Mouse (Mus musculus) liver, embryonic 12.5 days (tissue): ENCODE measurements around the gene Rpl3. TPM values are rescaled to one million over a fixed set of nuclear protein-coding genes. Genes with fewer than 3 reads are reported as not detected.

Source experiments
- ATAC-seq: fragments of 200-750 bp; cut with Nextera tagmentation; 2 replicates; pipeline ENCODE4 v1.8.0; 2017; ENCODE audit warnings: moderate number of reproducible peaks, mild to moderate bottlenecking, moderate library complexity
- H3K27ac ChIP-seq: fragments of 300-500 bp; sonication (generic); 2 replicates; pipeline ENCODE4 v1.5.1; 2016; ENCODE audit warnings: mild to moderate bottlenecking
- H3K27me3 ChIP-seq: fragments of 300-500 bp; sonication (generic); replicated peaks from 2 replicates; pipeline ENCODE4 v1.6.1; 2016; ENCODE audit warnings: mild to moderate bottlenecking, moderate library complexity
- H3K36me3 ChIP-seq: fragments of 300-500 bp; sonication (generic); 2 replicates; pipeline ENCODE4 v1.6.1; 2016; ENCODE audit warnings: mild to moderate bottlenecking, moderate library complexity
- H3K4me1 ChIP-seq: fragments of 300-500 bp; sonication (generic); 2 replicates; pipeline ENCODE4 v1.6.1; 2016
- H3K4me2 ChIP-seq: fragments of 300-500 bp; sonication (generic); 2 replicates; pipeline ENCODE4 v1.6.1; 2016; ENCODE audit warnings: mild to moderate bottlenecking, moderate library complexity
- H3K4me3 ChIP-seq: fragments of 300-500 bp; sonication (generic); 2 replicates; pipeline ENCODE4 v1.5.1; 2016; ENCODE audit warnings: mild to moderate bottlenecking, moderate library complexity
- H3K9ac ChIP-seq: fragments of 300-500 bp; sonication (generic); 2 replicates; pipeline ENCODE4 v1.6.1; 2016; ENCODE audit warnings: mild to moderate bottlenecking, moderate library complexity
- H3K9me3 ChIP-seq: fragments of 300-500 bp; sonication (generic); replicated peaks from 2 replicates; pipeline ENCODE4 v1.6.1; 2016; ENCODE audit warnings: mild to moderate bottlenecking, moderate library complexity
- WGBS: fragments of 180-500 bp; shearing (Covaris S2); methylation state at CpG from one replicate; pipeline ENCODE4 v1.1.7; 2016; ENCODE audit not compliant: insufficient replicate concordance; 5-methylcytosine and 5-hydroxymethylcytosine counted together
- polyA plus RNA-seq: library from polyadenylated mRNA; unstranded; fragments of >200 nt; fragmentation: Nextera tagmentation; extraction: Ambion mirVana; gene quantifications from 2 replicates; pipeline ENCODE4 v1.2.1, GENCODE M21; 2016

The Rpl3 gene
- polyA plus RNA-seq, 1 experiment from 2014 or later: 924 TPM

DNA sequence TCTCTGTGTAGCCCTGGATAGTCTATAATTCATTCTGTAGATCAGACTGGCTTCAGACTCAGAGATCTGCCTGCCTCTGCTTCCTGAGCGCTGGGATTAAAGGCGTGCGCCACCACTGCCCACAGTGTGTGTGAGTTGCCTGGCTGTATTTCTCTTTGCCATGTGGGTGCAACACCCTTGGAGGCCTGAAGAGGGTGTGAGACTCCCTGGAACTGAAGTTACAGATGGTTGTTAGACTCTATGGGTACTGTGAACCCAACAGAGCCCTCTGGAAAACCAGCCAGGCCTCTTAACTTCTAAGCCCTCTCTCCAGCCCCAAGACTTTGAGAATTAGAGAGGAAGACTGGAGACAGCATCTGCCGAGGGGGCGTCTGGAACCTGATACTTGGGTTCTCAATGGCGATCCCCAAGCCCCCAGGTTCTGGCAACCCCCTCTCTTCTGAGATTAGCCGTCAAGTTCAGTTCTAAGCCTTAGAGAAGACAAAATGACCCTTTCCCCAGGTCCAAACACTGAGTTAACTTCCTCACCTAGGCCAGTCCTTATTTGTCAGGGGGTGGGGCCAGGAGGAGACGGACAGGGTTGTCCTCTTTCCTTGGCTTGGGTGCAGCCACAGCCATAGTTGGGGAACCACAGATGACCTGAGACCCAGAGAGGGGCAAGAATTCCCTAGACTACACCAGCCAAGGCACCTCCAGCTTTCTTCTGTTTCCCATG lies 31.2 kb downstream of the Rpl3 start:
- Histone ChIP-seq H3K4me1 (no peaks in the 10 kb centered on the region), H3K9ac (no peak overlapping the region), H3K27ac (no peak overlapping the region), H3K4me3 (no peak overlapping the region), H3K27me3 (peaks cover 21% of the 10 kb centered on the region; the same call in 1 of the 2 replicates), H3K4me2 (no peak overlapping the region), H3K9me3 (no peaks in the 10 kb centered on the region), H3K36me3 (no peaks in the 10 kb centered on the region)
- WGBS: 78% methylated on average over 8 of the region's 8 CpGs
- no peak for ATAC-seq

- Histone ChIP-seq H3K27me3 (peaks cover 16% of the 10 kb centered on the region; the same call in 1 of the 2 replicates), H3K9ac (no peak overlapping the region), H3K4me1 (no peaks in the 10 kb centered on the region), H3K4me3 (no peak overlapping the region), H3K4me2 (0 out of 2 replicates have a peak overlapping the region, but pooled peaks have one; percentile 2), H3K9me3 (no peaks in the 10 kb centered on the region), H3K27ac (no peak overlapping the region), H3K36me3 (no peaks in the 10 kb centered on the region)
- 0 out of 2 replicates have a peak, but pooled peaks have one; percentile 9 for ATAC-seq
- WGBS: 73% methylated on average over 7 of the region's 7 CpGs
Observed at GRCm38 (mm10) chr15:80059606-80060005, 32.1 kb downstream of the Rpl3 start.

- WGBS: 74% methylated on average over 7 of the region's 7 CpGs
Observed at GRCm38 (mm10) chr15:80058151-80058550, 33.5 kb downstream of the Rpl3 start.

DNA sequence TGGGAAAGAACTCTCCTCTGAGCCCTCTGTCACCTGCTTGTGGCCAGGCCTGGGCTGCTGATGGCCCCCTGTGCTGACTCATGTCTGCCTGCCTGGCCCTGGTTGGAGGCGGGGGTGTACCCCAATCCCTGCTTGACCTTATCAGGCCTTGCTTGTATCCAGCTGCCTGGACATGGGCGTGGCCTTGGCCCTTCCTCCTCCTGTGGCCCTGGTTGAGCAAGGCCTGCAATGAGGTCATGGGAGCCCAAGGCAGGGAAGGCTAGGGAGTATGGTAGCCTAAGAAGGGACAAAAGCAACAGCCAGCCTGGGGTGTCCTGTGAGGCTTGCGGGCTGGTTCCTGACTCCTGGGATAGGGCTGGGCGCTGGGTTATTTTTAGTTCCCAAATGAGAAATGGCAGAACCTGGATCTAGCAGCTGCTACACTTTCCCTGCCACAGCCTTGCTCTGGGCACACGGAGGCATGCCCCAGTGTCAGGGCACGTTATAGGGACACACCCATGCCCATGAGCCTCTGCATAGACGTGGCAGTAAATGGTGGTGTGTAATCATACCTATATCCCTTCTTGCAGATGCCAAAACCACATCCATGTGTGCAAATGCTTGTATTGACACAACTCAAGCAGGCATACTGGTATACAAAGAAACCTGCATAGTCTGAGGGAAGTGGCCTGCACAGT lies 37.5 kb downstream of the Rpl3 start:
- Histone ChIP-seq H3K9ac (no peak overlapping the region), H3K4me3 (no peak overlapping the region), H3K27me3 (peaks cover 5% of the 10 kb centered on the region; the same call in 1 of the 2 replicates), H3K4me1 (peaks cover 23% of the 10 kb centered on the region), H3K9me3 (no peaks in the 10 kb centered on the region), H3K36me3 (no peaks in the 10 kb centered on the region), H3K4me2 (no peak overlapping the region), H3K27ac (no peak overlapping the region)
- 47% methylated on average over 7 of the region's 7 CpGs for WGBS
- ATAC-seq: peak; percentile 57

More at GRCm38 (mm10) chr15:80058151-80058550, 33.5 kb downstream of the Rpl3 start:
- Histone ChIP-seq H3K27me3 (0 out of 2 replicates have a peak, but pooled peaks cover 7% of the 10 kb centered on the region), H3K36me3 (no peaks in the 10 kb centered on the region), H3K27ac (no peak overlapping the region), H3K4me1 (peaks cover 10% of the 10 kb centered on the region), H3K9ac (no peak overlapping the region), H3K4me3 (no peak overlapping the region), H3K4me2 (no peak overlapping the region), H3K9me3 (no peaks in the 10 kb centered on the region)
- ATAC-seq: no peak

DNA sequence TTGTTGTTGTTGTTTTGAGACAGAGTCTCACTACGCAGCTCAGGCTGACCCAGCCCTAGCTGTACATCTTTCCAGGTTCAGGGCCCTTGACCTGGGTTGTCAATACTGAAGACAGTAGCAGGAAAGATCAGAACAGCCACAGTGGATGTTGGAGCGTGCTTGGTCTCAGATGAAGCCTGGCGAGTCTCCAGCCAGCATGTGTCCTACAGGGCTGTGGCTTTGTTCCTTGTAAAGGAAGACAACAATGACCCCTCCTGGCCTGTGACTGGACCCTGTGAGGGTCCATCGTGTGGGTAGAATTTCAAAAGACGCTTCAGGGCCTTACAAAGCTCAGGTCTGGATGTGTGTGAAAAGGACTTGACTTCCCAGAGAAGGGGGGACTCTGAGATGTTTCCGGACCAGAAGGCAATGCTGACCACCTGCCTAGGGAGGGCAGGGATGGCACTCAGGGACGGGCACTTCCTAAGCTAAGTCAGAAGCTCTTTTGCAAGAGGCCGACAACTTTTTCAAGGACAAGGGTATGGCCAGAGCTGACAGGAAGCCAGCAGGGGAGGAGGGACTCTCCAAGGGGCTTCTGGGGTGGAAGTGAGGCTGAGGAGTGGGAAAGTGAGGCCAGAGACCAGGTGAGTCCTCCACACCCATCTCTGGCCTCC lies 38.2 kb downstream of the Rpl3 start:
- H3K9me3 ChIP-seq: no peaks in the 10 kb centered on the region
- H3K27ac ChIP-seq: no peak overlapping the region
- no peak for ATAC-seq
- no peak overlapping the region for H3K4me3 ChIP-seq
- H3K4me1 ChIP-seq: peaks cover 29% of the 10 kb centered on the region
- peaks cover 5% of the 10 kb centered on the region; the same call in 1 of the 2 replicates for H3K27me3 ChIP-seq
- no peak overlapping the region for H3K4me2 ChIP-seq
- 57% methylated on average over 8 of the region's 8 CpGs for WGBS
- H3K9ac ChIP-seq: no peak overlapping the region
- no peaks in the 10 kb centered on the region for H3K36me3 ChIP-seq

DNA sequence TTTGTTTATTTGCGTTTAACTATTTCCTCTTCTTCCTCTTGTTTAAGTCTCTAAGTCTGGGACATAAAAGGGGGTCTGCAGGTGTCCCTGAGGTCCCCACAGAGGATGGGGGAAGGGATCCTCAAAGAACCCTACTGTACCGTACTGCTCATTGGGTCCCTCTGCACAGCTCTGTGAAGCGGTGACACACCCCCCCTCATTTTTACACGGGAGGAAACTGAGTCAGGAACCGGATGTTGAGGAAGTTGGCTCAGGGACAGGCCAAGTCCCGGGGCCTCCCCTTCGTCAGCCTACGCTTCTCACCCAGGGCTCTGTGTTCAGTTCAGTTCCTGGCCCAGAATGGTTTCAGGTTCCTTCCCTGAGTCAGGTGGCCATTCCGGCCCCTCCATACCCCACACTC lies 39.9 kb downstream of the Rpl3 start:
- Histone ChIP-seq H3K4me1 (peaks cover 44% of the 10 kb centered on the region), H3K27me3 (peaks cover 17% of the 10 kb centered on the region), H3K36me3 (no peaks in the 10 kb centered on the region), H3K27ac (no peak overlapping the region), H3K4me3 (no peak overlapping the region), H3K9me3 (no peaks in the 10 kb centered on the region), H3K9ac (no peak overlapping the region), H3K4me2 (no peak overlapping the region)
- no peak for ATAC-seq
- WGBS: 48% methylated on average over 9 of the region's 9 CpGs

GRCm38 (mm10) chr15:80051092-80051761 lies 40.4 kb downstream of the Rpl3 start:
- H3K36me3 ChIP-seq: no peaks in the 10 kb centered on the region
- peaks cover 18% of the 10 kb centered on the region for H3K27me3 ChIP-seq
- no peak overlapping the region for H3K4me2 ChIP-seq
- no peak overlapping the region for H3K27ac ChIP-seq
- no peak for ATAC-seq
- no peak overlapping the region for H3K9ac ChIP-seq
- no peak overlapping the region for H3K4me3 ChIP-seq
- H3K9me3 ChIP-seq: no peaks in the 10 kb centered on the region
- peaks cover 44% of the 10 kb centered on the region for H3K4me1 ChIP-seq
- 70% methylated on average over 19 of the region's 19 CpGs for WGBS

DNA sequence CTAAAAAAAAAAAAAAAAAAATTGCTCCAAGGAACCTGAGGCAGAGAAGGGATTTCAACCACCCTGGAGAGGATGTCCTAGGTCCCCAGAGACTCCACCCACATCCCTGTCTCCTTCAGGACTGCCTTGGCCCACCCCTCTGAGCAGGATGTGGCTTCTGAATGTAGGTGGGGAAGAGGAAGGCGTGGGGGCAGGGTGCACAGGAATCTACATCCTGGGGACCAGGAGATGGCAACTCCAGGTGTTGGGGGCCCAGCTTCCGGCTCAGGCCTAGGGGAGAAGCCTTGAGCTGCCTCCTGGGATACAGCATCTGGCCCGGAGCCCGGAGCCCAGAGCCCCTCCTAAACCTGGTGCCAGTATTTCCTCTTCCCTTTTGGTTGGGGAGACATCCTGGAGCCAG lies 41.6 kb downstream of the Rpl3 start:
- H3K27me3 ChIP-seq: peaks cover 21% of the 10 kb centered on the region
- peaks cover 5% of the 10 kb centered on the region; the same call in 1 of the 2 replicates for H3K9me3 ChIP-seq
- no peak overlapping the region for H3K4me2 ChIP-seq
- no peak overlapping the region for H3K9ac ChIP-seq
- no peak overlapping the region for H3K4me3 ChIP-seq
- H3K27ac ChIP-seq: no peak overlapping the region
- no peaks in the 10 kb centered on the region for H3K36me3 ChIP-seq
- no peak for ATAC-seq
- 61% methylated on average over 4 of the region's 4 CpGs for WGBS
- peaks cover 44% of the 10 kb centered on the region for H3K4me1 ChIP-seq

- Histone ChIP-seq H3K4me2 (peak overlapping the region; percentile 37), H3K27ac (no peak overlapping the region), H3K9me3 (peaks cover 5% of the 10 kb centered on the region; the same call in 1 of the 2 replicates), H3K4me1 (peaks cover 35% of the 10 kb centered on the region), H3K4me3 (no peak overlapping the region), H3K27me3 (peaks cover 21% of the 10 kb centered on the region), H3K9ac (peak overlapping the region; percentile 41), H3K36me3 (no peaks in the 10 kb centered on the region)
- no peak for ATAC-seq
- 7% methylated on average over 5 of the region's 5 CpGs for WGBS
Observed at GRCm38 (mm10) chr15:80047973-80048372, 43.7 kb downstream of the Rpl3 start.

DNA sequence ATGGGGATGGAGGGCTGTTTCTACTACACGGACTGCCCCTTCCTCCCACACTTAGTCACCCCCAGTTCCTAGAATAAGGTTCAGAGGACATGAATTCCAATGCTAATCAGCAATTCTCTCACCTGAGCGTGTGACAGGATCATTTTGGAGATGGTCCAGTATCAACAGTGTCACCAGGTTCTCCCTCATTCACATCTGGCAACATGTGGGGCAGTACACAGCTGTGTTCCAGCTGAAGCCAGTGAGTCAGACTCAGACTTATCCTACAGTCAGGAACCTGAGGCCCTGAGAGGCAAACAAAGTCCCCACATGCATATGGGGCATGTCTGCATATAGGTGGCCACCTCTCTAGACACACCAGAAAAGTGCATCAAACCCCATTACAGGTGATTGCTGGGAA lies 44.4 kb downstream of the Rpl3 start:
- Histone ChIP-seq H3K4me3 (no peak overlapping the region), H3K27me3 (peaks cover 21% of the 10 kb centered on the region), H3K9me3 (peaks cover 5% of the 10 kb centered on the region; the same call in 1 of the 2 replicates), H3K4me2 (no peak overlapping the region), H3K36me3 (no peaks in the 10 kb centered on the region), H3K9ac (peak overlapping the region; percentile 41; the same call in 1 of the 2 replicates), H3K27ac (no peak overlapping the region), H3K4me1 (peaks cover 35% of the 10 kb centered on the region)
- ATAC-seq: no peak
- 63% methylated on average over 2 of the region's 2 CpGs for WGBS

DNA sequence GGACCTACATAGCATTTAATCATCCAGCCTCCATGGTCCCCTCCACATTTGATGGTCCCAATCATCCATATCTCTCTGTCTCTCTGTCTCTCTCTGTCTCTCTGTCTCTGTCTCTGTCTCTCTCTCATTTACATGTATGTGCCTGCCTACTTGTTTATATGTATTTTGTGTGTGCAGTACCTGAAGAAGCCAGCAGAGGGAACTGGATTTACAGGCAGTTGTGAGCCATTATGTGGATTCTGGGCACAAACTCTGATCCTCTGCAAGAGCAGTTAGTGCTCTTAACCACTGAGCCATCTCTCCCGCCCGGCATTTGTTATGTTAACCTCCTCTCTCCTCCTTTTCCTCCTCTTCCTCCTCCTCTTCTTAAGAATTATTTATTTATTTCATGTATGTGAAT lies 45.9 kb downstream of the Rpl3 start:
- no peak overlapping the region for H3K4me3 ChIP-seq
- no peak overlapping the region for H3K27ac ChIP-seq
- no peak overlapping the region for H3K4me2 ChIP-seq
- no peak for ATAC-seq
- peaks cover 25% of the 10 kb centered on the region for H3K27me3 ChIP-seq
- peaks cover 5% of the 10 kb centered on the region; the same call in 1 of the 2 replicates for H3K9me3 ChIP-seq
- H3K4me1 ChIP-seq: peaks cover 27% of the 10 kb centered on the region
- WGBS: 84% methylated on average over 2 of the region's 2 CpGs
- no peak overlapping the region for H3K9ac ChIP-seq
- no peaks in the 10 kb centered on the region for H3K36me3 ChIP-seq
